Mouse (Mus musculus) MEL (cell line): ENCODE measurements at regions not wholly inside any gene's neighbourhood (a gene's known extent, or its start where the extent isn't known, plus 50 kb on each side); places are given as distances from the start of the nearest gene placed in this dataset.

ENCODE experiments used
- DNase-seq: peaks from one replicate; pipeline ENCODE4 v3.0.0; 2011; ENCODE audit warnings: low read depth, low spot score
- H3K27ac ChIP-seq: 2 replicates; pipeline ENCODE4 v1.5.1; 2012; ENCODE audit warnings: low read depth, mild to moderate bottlenecking, control low read depth, low read length, moderate library complexity; ENCODE audit not compliant: control insufficient read depth
- H3K27me3 ChIP-seq, 2 experiments: fragments of 150-350 bp in 1 of 2; sonication (generic) in 1 of 2; 2 replicates each; pipeline ENCODE4 v1.6.1; 2012; ENCODE audit warnings: low read length in 2 of 2, mild to moderate bottlenecking in 2 of 2, improper control_type of control experiment in 1 of 2, moderate library complexity in 1 of 2; ENCODE audit not compliant: insufficient read depth in 2 of 2, control insufficient read depth in 1 of 2
- H3K36me3 ChIP-seq, 2 experiments: 2 replicates each; pipeline ENCODE4 v1.6.1; 2012 to 2014; ENCODE audit warnings: low read length in 2 of 2, improper control_type of control experiment in 1 of 2, inconsistent platforms in 1 of 2, mild to moderate bottlenecking in 1 of 2; ENCODE audit not compliant: insufficient read depth in 2 of 2, control insufficient read depth in 1 of 2
- H3K4me1 ChIP-seq, 2 experiments: fragments of 150-350 bp in 1 of 2; sonication (generic) in 1 of 2; 2 replicates each; pipeline ENCODE4 v1.6.1; 2012; ENCODE audit warnings: low read length in 2 of 2, improper control_type of control experiment in 1 of 2, mild to moderate bottlenecking in 1 of 2; ENCODE audit not compliant: insufficient read depth in 2 of 2, control insufficient read depth in 1 of 2
- H3K4me3 ChIP-seq, 2 experiments: fragments of 150-350 bp in 1 of 2; sonication (generic) in 1 of 2; 2 replicates each; pipeline ENCODE4 v1.5.1; 2012; ENCODE audit warnings: low read depth in 2 of 2, low read length in 2 of 2, mild to moderate bottlenecking in 2 of 2, moderate library complexity in 2 of 2, control low read depth in 1 of 2, improper control_type of control experiment in 1 of 2; ENCODE audit not compliant: control insufficient read depth in 1 of 2, insufficient read depth in 1 of 2
- H3K79me2 ChIP-seq: 2 replicates; pipeline ENCODE4 v1.6.1; 2012; ENCODE audit warnings: mild to moderate bottlenecking, low read length, moderate library complexity; ENCODE audit not compliant: control insufficient read depth, poor library complexity, insufficient read depth
- H3K9ac ChIP-seq: 2 replicates; pipeline ENCODE4 v1.6.1; 2012; ENCODE audit warnings: low read depth, mild to moderate bottlenecking, control low read depth, low read length, moderate library complexity; ENCODE audit not compliant: control insufficient read depth, poor library complexity, severe bottlenecking
- H3K9me3 ChIP-seq: fragments of 150-350 bp; sonication (generic); replicated peaks from 2 replicates; pipeline ENCODE4 v1.6.1; 2012; ENCODE audit warnings: mild to moderate bottlenecking, low read length, improper control_type of control experiment, moderate library complexity; ENCODE audit not compliant: insufficient read depth
- BHLHE40 ChIP-seq: IDR thresholded peaks from 2 replicates; pipeline ENCODE4 v1.6.1; 2012; ENCODE audit warnings: low read depth, mild to moderate bottlenecking, inconsistent platforms, low read length, improper control_type of control experiment, borderline replicate concordance
- CHD2 ChIP-seq: IDR thresholded peaks from 2 replicates; pipeline ENCODE4 v1.6.1; 2011; ENCODE audit warnings: low read length, improper control_type of control experiment
- ELF1 ChIP-seq: IDR thresholded peaks from 2 replicates; pipeline ENCODE4 v1.6.1; 2014; ENCODE audit warnings: low read depth, mild to moderate bottlenecking, inconsistent platforms, low read length, improper control_type of control experiment, moderate library complexity
- EP300 ChIP-seq, 2 experiments: IDR thresholded peaks; 2 replicates each; pipeline ENCODE4 v1.6.1; 2011; ENCODE audit warnings: improper control_type of control experiment in 2 of 2, low read length in 2 of 2, low read depth in 1 of 2, mild to moderate bottlenecking in 1 of 2
- ETS1 ChIP-seq: IDR thresholded peaks from 2 replicates; pipeline ENCODE4 v1.6.1; 2012; ENCODE audit warnings: low read depth, mild to moderate bottlenecking, inconsistent platforms, low read length, improper control_type of control experiment, moderate library complexity
- GATA1 ChIP-seq: IDR thresholded peaks from 2 replicates; pipeline ENCODE4 v1.6.1; 2011; ENCODE audit warnings: low read depth, low read length, improper control_type of control experiment
- KAT2A ChIP-seq: conservative IDR thresholded peaks from 2 replicates; pipeline ENCODE4 v1.6.1; 2012; ENCODE audit warnings: low read depth, low read length, improper control_type of control experiment, inconsistent platforms
- MAFK ChIP-seq: IDR thresholded peaks from 2 replicates; pipeline ENCODE4 v1.6.1; 2011; ENCODE audit warnings: low read depth, mild to moderate bottlenecking, low read length, improper control_type of control experiment, borderline replicate concordance
- MAX ChIP-seq: IDR thresholded peaks from 2 replicates; pipeline ENCODE4 v1.6.1; 2011; ENCODE audit warnings: low read length, improper control_type of control experiment
- MAZ ChIP-seq: IDR thresholded peaks from 2 replicates; pipeline ENCODE4 v1.6.1; 2012; ENCODE audit warnings: low read depth, mild to moderate bottlenecking, inconsistent platforms, low read length, improper control_type of control experiment
- MEF2A ChIP-seq: IDR thresholded peaks from 2 replicates; pipeline ENCODE4 v1.6.1; 2014; ENCODE audit warnings: low read depth, mild to moderate bottlenecking, inconsistent platforms, low read length, improper control_type of control experiment; ENCODE audit not compliant: poor library complexity, insufficient replicate concordance, severe bottlenecking; ENCODE audit errors: extremely low read depth
- MXI1 ChIP-seq: IDR thresholded peaks from 2 replicates; pipeline ENCODE4 v1.6.1; 2011; ENCODE audit warnings: mild to moderate bottlenecking, low read depth, low read length, improper control_type of control experiment
- MYB ChIP-seq: IDR thresholded peaks from 2 replicates; pipeline ENCODE4 v1.6.1; 2011; ENCODE audit warnings: mild to moderate bottlenecking, low read depth, low read length, improper control_type of control experiment
- MYC ChIP-seq: IDR thresholded peaks from 2 replicates; pipeline ENCODE4 v1.6.1; 2011; ENCODE audit warnings: low read depth, mild to moderate bottlenecking, low read length, improper control_type of control experiment, moderate library complexity
- NELFE ChIP-seq: IDR thresholded peaks from 2 replicates; pipeline ENCODE4 v1.6.1; 2011; ENCODE audit warnings: low read depth, low read length, improper control_type of control experiment
- POLR2A ChIP-seq, 2 experiments: IDR thresholded peaks; 2 replicates each; pipeline ENCODE4 v1.6.1; 2011 to 2012; ENCODE audit warnings: low read length in 2 of 2, mild to moderate bottlenecking in 2 of 2, control low read depth in 1 of 2, improper control_type of control experiment in 1 of 2, low read depth in 1 of 2, moderate library complexity in 1 of 2; ENCODE audit not compliant: control insufficient read depth in 1 of 2, insufficient read depth in 1 of 2, poor library complexity in 1 of 2
- POLR2AphosphoS5 ChIP-seq: IDR thresholded peaks from 2 replicates; pipeline ENCODE4 v1.6.1; 2012; ENCODE audit warnings: low read depth, borderline replicate concordance, mild to moderate bottlenecking, inconsistent platforms, low read length, moderate library complexity, mixed read lengths
- RAD21 ChIP-seq: IDR thresholded peaks from 2 replicates; pipeline ENCODE4 v1.6.1; 2011; ENCODE audit warnings: mild to moderate bottlenecking, low read depth, low read length, improper control_type of control experiment
- TAL1 ChIP-seq: IDR thresholded peaks from 2 replicates; pipeline ENCODE4 v1.6.1; 2012; ENCODE audit warnings: mild to moderate bottlenecking, inconsistent platforms, low read length, moderate library complexity, mixed read lengths
- TBP ChIP-seq: IDR thresholded peaks from 2 replicates; pipeline ENCODE4 v1.8.0; 2011; ENCODE audit warnings: low read depth, low read length, improper control_type of control experiment
- TCF12 ChIP-seq: IDR thresholded peaks from 2 replicates; pipeline ENCODE4 v1.6.1; 2014; ENCODE audit warnings: low read depth, mild to moderate bottlenecking, inconsistent platforms, low read length, improper control_type of control experiment, moderate library complexity
- UBTF ChIP-seq: IDR thresholded peaks from 2 replicates; pipeline ENCODE4 v1.6.1; 2012; ENCODE audit warnings: low read depth, mild to moderate bottlenecking, inconsistent platforms, low read length, improper control_type of control experiment, moderate library complexity, borderline replicate concordance; ENCODE audit not compliant: insufficient read depth
- ZNF384 ChIP-seq: IDR thresholded peaks from 2 replicates; pipeline ENCODE4 v1.6.1; 2012; ENCODE audit warnings: low read depth, mild to moderate bottlenecking, inconsistent platforms, low read length, improper control_type of control experiment

DNA sequence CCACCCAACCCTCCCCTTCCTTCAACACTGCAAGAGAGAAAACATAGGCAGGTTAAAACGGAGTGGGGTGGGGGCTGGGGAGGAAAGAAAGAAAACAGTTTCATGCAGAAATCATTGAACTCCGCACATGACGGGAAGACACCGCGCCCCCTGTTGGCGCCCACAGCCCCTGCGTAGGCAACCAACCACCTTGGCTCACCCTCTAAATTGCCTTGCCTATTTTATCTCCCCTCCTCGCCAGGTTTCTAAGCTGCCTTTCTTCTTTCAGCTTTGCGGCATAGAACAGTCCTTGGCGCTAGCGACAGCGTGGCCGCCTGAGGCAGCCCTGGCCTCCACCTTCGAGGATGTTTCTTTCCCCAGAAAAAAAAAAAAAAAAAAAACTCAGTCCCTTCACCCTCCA lies 211.1 kb upstream of the H2al1a start:
- TF ChIP-seq MYC (no peak), MAFK (no peak), EP300 (IDR thresholded peaks at IDR 0.05; ENCODE audit: low read depth in 1 of 2, low read length in 2 of 2) (no peak), TAL1 (no peak), MEF2A (no peak), MAX (no peak), MAZ (no peak), ELF1 (no peak), UBTF (no peak), POLR2AphosphoS5 (no peak), MYB (no peak), MXI1 (no peak), CHD2 (no peak), POLR2A (IDR thresholded peaks at IDR 0.05; ENCODE audit: control insufficient read depth in 1 of 2, insufficient read depth in 1 of 2, low read depth in 1 of 2, low read length in 2 of 2, poor library complexity in 1 of 2) (no peak), ZNF384 (no peak), TBP (no peak), BHLHE40 (no peak), KAT2A (no peak)
- TF ChIP-seq, all 39 proteins: peak for 0
- no peak overlapping the region for H3K4me3 ChIP-seq
- DNase-seq = no peak

GRCm38 (mm10) chrX:11088506-11088905 lies 210.6 kb upstream of the H2al1a start:
- Histone ChIP-seq H3K4me3 (no peak overlapping the region), H3K9ac (no peak overlapping the region), H3K27me3 (no peaks in the 10 kb centered on the region), H3K36me3 (no peaks in the 10 kb centered on the region), H3K9me3 (no peaks in the 10 kb centered on the region), H3K27ac (no peak overlapping the region), H3K4me1 (no peaks in the 10 kb centered on the region), H3K79me2 (no peaks in the 10 kb centered on the region)
- DNase-seq = no peak
- TF ChIP-seq MEF2A (no peak), MAZ (no peak), TCF12 (no peak), BHLHE40 (no peak), RAD21 (no peak), GATA1 (no peak), EP300 (IDR thresholded peaks at IDR 0.05; ENCODE audit: low read depth in 1 of 2, low read length in 2 of 2) (no peak), NELFE (no peak), CHD2 (no peak), ETS1 (no peak), MAX (no peak)

More for the DNA sequence above, 211.1 kb upstream of the H2al1a start:
- no peak overlapping the region for H3K9ac ChIP-seq
- no peaks in the 10 kb centered on the region for H3K36me3 ChIP-seq
- H3K27ac ChIP-seq = no peak overlapping the region
- H3K79me2 ChIP-seq = no peaks in the 10 kb centered on the region
- H3K27me3 ChIP-seq = no peaks in the 10 kb centered on the region
- no peaks in the 10 kb centered on the region for H3K9me3 ChIP-seq
- no peaks in the 10 kb centered on the region for H3K4me1 ChIP-seq
